Mouse (Mus musculus): ENCODE measurements at regions not wholly inside any gene's neighbourhood (a gene's known extent, or its start where the extent isn't known, plus 50 kb on each side); places are given as distances from the start of the nearest gene placed in this dataset.

GRCm38 (mm10) chr3:118494611-118495010, 67.3 kb upstream of the Dpyd start:
- TF ChIP-seq POLR2A (IDR thresholded peaks at IDR 0.05; ENCODE audit: borderline replicate concordance, extremely low read depth, insufficient read depth, insufficient read length, poor library complexity, severe bottlenecking) = no peak
- TF ChIP-seq CTCF (IDR thresholded peaks at IDR 0.05; ENCODE audit: borderline replicate concordance, extremely low read depth, insufficient read depth, insufficient read length) = no peak
